Mouse (Mus musculus): Measurements from ENCODE around the gene Zbtb25. TPM values are rescaled to one million over a fixed set of nuclear protein-coding genes. Genes with fewer than 3 reads are reported as not detected.

The Zbtb25 gene
- total and polyA plus RNA-seq, 2 experiments from 2014 or later: 12.1 to 20.5 TPM

- 85% methylated on average over 10 of the region's 10 CpGs for WGBS
- DNase-seq (ENCODE audit: low spot score) (no peak), ATAC-seq (no peak)
- Histone ChIP-seq H3K9ac (replicated peaks; ENCODE audit: low read length) (no peak overlapping the region), H3K4me1 (ENCODE audit: insufficient read depth, low read length) (no peaks in the 10 kb centered on the region), H3K27ac (no peak overlapping the region), H3K4me3 (ENCODE audit: low read length) (no peak overlapping the region), H3K36me3 (ENCODE audit: insufficient read depth, low read length) (peaks cover 17% of the 10 kb centered on the region; the same call in 1 of the 2 replicates), H3K9me3 (ENCODE audit: low read length) (no peaks in the 10 kb centered on the region), H3K4me2 (ENCODE audit: low read depth, low read length) (no peak overlapping the region), H3K27me3 (ENCODE audit: insufficient read depth, low read length) (no peaks in the 10 kb centered on the region)
- no peak for TF ChIP-seq CTCF (IDR thresholded peaks at IDR 0.05; ENCODE audit: low read depth)
Observed at GRCm38 (mm10) chr12:76300367-76300766, 69.0 kb downstream of the Zbtb25 start.

- no peak overlapping the region for H3K4me3 ChIP-seq (ENCODE audit: low read length)
- no peaks in the 10 kb centered on the region for H3K27me3 ChIP-seq (ENCODE audit: insufficient read depth, low read length)
- no peak overlapping the region for H3K27ac ChIP-seq
- ATAC-seq (no peak), DNase-seq (ENCODE audit: low spot score) (no peak)
- no peaks in the 10 kb centered on the region for H3K4me1 ChIP-seq (ENCODE audit: insufficient read depth, low read length)
- TF ChIP-seq CTCF (IDR thresholded peaks at IDR 0.05; ENCODE audit: low read depth): no peak
- H3K36me3 ChIP-seq (ENCODE audit: insufficient read depth, low read length): peaks cover 20% of the 10 kb centered on the region; the same call in 1 of the 2 replicates
- H3K9ac ChIP-seq (replicated peaks; ENCODE audit: low read length): no peak overlapping the region
- WGBS: 97% methylated on average over 9 of the region's 9 CpGs
- no peaks in the 10 kb centered on the region for H3K9me3 ChIP-seq (ENCODE audit: low read length)
- no peak overlapping the region for H3K4me2 ChIP-seq (ENCODE audit: low read depth, low read length)
Observed at GRCm38 (mm10) chr12:76299361-76299906, 70.0 kb downstream of the Zbtb25 start.

- 65% methylated on average over 5 of the region's 5 CpGs for WGBS
- H3K9me3 ChIP-seq (ENCODE audit: low read length): no peaks in the 10 kb centered on the region
Observed at GRCm38 (mm10) chr12:76297830-76298229, 71.6 kb downstream of the Zbtb25 start.

More at GRCm38 (mm10) chr12:76297830-76298229, 71.6 kb downstream of the Zbtb25 start:
- Histone ChIP-seq H3K27ac (no peak overlapping the region), H3K4me1 (ENCODE audit: insufficient read depth, low read length) (no peaks in the 10 kb centered on the region), H3K9ac (replicated peaks; ENCODE audit: low read length) (no peak overlapping the region), H3K36me3 (ENCODE audit: insufficient read depth, low read length) (peaks cover 23% of the 10 kb centered on the region), H3K27me3 (ENCODE audit: insufficient read depth, low read length) (no peaks in the 10 kb centered on the region), H3K4me3 (ENCODE audit: low read length) (no peak overlapping the region), H3K4me2 (ENCODE audit: low read depth, low read length) (no peak overlapping the region)
- TF ChIP-seq CTCF (IDR thresholded peaks at IDR 0.05; ENCODE audit: low read depth): no peak
- DNase-seq (ENCODE audit: low spot score) (no peak), ATAC-seq (no peak)

Other genes with a start within 250 kb of the Zbtb25 start
- 0.29 and 0.31 TPM in 2 replicates for gene Esr2, start 192.3 kb downstream of the Zbtb25 start, total RNA-seq (2014; rRNA removed)
- 0.28 and 0.35 TPM in 2 replicates for gene Esr2, start 192.3 kb downstream of the Zbtb25 start, polyA plus RNA-seq (2015; fragmentation: Nextera tagmentation; extraction: Ambion mirVana)
- gene Tex21, start 122.9 kb downstream of the Zbtb25 start, total RNA-seq (2014; rRNA removed): not detected in 2 replicates
- not detected in 2 replicates for gene Tex21, start 122.9 kb downstream of the Zbtb25 start, polyA plus RNA-seq (2015; fragmentation: Nextera tagmentation; extraction: Ambion mirVana)
- 30.9 and 31.3 TPM in 2 replicates for gene Mthfd1, start 114.3 kb downstream of the Zbtb25 start, total RNA-seq (2014; rRNA removed)
- gene Mthfd1, start 114.3 kb downstream of the Zbtb25 start, polyA plus RNA-seq (2015; fragmentation: Nextera tagmentation; extraction: Ambion mirVana): 33.1 and 37.1 TPM in 2 replicates
- gene Akap5, start 44.7 kb downstream of the Zbtb25 start, total RNA-seq (2014; rRNA removed): 13.1 and 15.0 TPM in 2 replicates
- gene Akap5, start 44.7 kb downstream of the Zbtb25 start, polyA plus RNA-seq (2015; fragmentation: Nextera tagmentation; extraction: Ambion mirVana): 11.8 and 12.5 TPM in 2 replicates
- 3.3 and 3.6 TPM in 2 replicates for gene Zbtb1, start 664 bp upstream of the Zbtb25 start, total RNA-seq (2014; rRNA removed)
- gene Zbtb1, start 664 bp upstream of the Zbtb25 start, polyA plus RNA-seq (2015; fragmentation: Nextera tagmentation; extraction: Ambion mirVana): 3.0 and 3.1 TPM in 2 replicates
- 9.6 and 17.2 TPM in 2 replicates for gene Hspa2, start 34.6 kb upstream of the Zbtb25 start, total RNA-seq (2014; rRNA removed)
- 11.1 and 13.8 TPM in 2 replicates for gene Hspa2, start 34.6 kb upstream of the Zbtb25 start, polyA plus RNA-seq (2015; fragmentation: Nextera tagmentation; extraction: Ambion mirVana)
- 0.25 and 0.52 TPM in 2 replicates for gene Ppp1r36, start 47.9 kb upstream of the Zbtb25 start, total RNA-seq (2014; rRNA removed)
- gene Ppp1r36, start 47.9 kb upstream of the Zbtb25 start, polyA plus RNA-seq (2015; fragmentation: Nextera tagmentation; extraction: Ambion mirVana): 2.7 and 2.8 TPM in 2 replicates
- 5.4 and 6.8 TPM in 2 replicates for gene Plekhg3, start 161.3 kb upstream of the Zbtb25 start, total RNA-seq (2014; rRNA removed)
- 1.3 and 1.8 TPM in 2 replicates for gene Plekhg3, start 161.3 kb upstream of the Zbtb25 start, polyA plus RNA-seq (2015; fragmentation: Nextera tagmentation; extraction: Ambion mirVana)

Measured in hindbrain, postnatal 0 days (tissue).